Mouse (Mus musculus): ENCODE results near the gene Syngr1. TPM values are rescaled to one million over a fixed set of nuclear protein-coding genes. Genes with fewer than 3 reads are reported as not detected.
"Not testable (repeated sequence)": the region's sequence is repeated elsewhere in the genome, so short reads cannot be mapped to it uniquely, and the experiment has no call there.

Gene Syngr1
- total and polyA plus RNA-seq, 3 experiments = 9.7 to 14.8 (median 11.3) TPM

GRCm38 (mm10) chr15:80119076-80119475 lies 27.9 kb downstream of the Syngr1 start:
- 0 out of 4 replicates have a peak, but pooled peaks of 1 of the 2 experiments have one; percentile 1 for TF ChIP-seq CTCF (conservative IDR thresholded peaks at IDR 0.05 in 1 of 2, IDR thresholded peaks at IDR 0.05 in 1 of 2; ENCODE audit: low read depth in 2 of 2, low read length in 2 of 2)
- TF ChIP-seq MAFK (IDR thresholded peaks at IDR 0.05; ENCODE audit: insufficient replicate concordance, low read length) = no peak
- H3K9ac ChIP-seq (ENCODE audit: insufficient read depth, low read depth) = no peak overlapping the region
- H3K27me3 ChIP-seq (replicated peaks) = no peaks in the 10 kb centered on the region
- no peak for DNase-seq (ENCODE audit: extremely low read depth)
- H3K27ac ChIP-seq (ENCODE audit: insufficient read depth, low read depth) = no peak overlapping the region
- no peak overlapping the region for H3K4me3 ChIP-seq (replicated peaks in 1 of 3; ENCODE audit: low read depth in 2 of 3, low read length in 2 of 3, poor library complexity in 1 of 3)
- H3K4me2 ChIP-seq (ENCODE audit: insufficient read depth, low read depth, poor library complexity, severe bottlenecking) = no peak overlapping the region
- dilution Hi-C loops (cut with MboI; ENCODE audit: extremely low pct_ligation_motif_present, extremely low pct_unique_long_range_greater_than_20kb, low sequenced_read_pairs) = no loop called here
- no peaks in the 10 kb centered on the region for H3K9me3 ChIP-seq (replicated peaks; ENCODE audit: low read length)
- no peaks in the 10 kb centered on the region for H3K36me3 ChIP-seq (replicated peaks in 1 of 2; ENCODE audit: control insufficient read depth in 1 of 2, insufficient read depth in 1 of 2, low read length in 1 of 2)
- in situ Hi-C loops (cut with MboI; ENCODE audit: low pct_ligation_motif_present, low pct_unique_long_range_greater_than_20kb, low sequenced_read_pairs) = no loop called here
- H3K4me1 ChIP-seq (ENCODE audit: control insufficient read depth in 1 of 2, insufficient read depth in 2 of 2) = peaks cover 3 to 12% of the 10 kb centered on the region in 2 experiments; a peak in 2 of 4 replicates
- no peaks in the 10 kb centered on the region for H3K79me2 ChIP-seq (replicated peaks; ENCODE audit: control insufficient read depth, extremely low read depth, insufficient read depth, poor library complexity, severe bottlenecking)

DNA sequence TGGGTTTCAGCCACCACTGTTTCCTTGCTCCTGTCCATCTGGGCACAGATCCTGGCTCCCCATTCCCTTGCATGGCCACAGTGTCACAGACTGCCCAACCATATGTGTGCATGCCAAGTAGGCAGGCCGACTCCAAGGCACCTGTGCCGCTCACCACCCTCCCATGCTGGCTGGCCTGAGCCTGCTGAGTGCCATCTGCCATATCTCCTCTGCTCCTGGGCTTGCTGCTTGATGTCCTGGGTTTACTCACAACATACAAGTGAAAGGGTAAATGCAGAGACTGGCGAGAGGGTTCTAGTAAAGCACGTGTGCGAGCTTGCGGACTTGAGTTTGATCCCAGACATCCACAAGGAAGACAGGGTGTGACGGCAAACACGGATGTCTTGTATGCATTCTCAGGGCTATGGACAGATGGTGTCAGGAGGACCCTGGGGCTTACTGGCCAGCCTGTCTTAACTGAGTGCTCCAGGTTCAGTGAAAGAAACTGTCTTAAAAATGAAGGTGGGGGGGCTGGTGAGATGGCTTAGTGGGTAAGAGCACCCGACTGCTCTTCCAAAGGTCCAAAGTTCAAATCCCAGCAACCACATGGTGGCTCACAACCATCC lies 30.7 kb downstream of the Syngr1 start:
- TF ChIP-seq MAZ (IDR thresholded peaks at IDR 0.05; ENCODE audit: low read depth, low read length) (no peak), IRF4 (IDR thresholded peaks at IDR 0.05; ENCODE audit: low read depth, low read length) (no peak), E2F4 (IDR thresholded peaks at IDR 0.05; ENCODE audit: insufficient replicate concordance, low read depth, low read length) (no peak), MXI1 (IDR thresholded peaks at IDR 0.05; ENCODE audit: low read depth, low read length) (no peak), SIN3A (IDR thresholded peaks at IDR 0.05; ENCODE audit: low read length) (no peak), JUN (IDR thresholded peaks at IDR 0.05; ENCODE audit: insufficient read depth, low read depth, low read length) (no peak), KAT2A (IDR thresholded peaks at IDR 0.05; ENCODE audit: insufficient replicate concordance, low read length) (no peak), MEF2A (IDR thresholded peaks at IDR 0.05; ENCODE audit: borderline replicate concordance, low read depth, low read length) (no peak), NELFE (IDR thresholded peaks at IDR 0.05; ENCODE audit: low read depth, low read length) (no peak), GABPA (IDR thresholded peaks at IDR 0.05; ENCODE audit: insufficient replicate concordance, low read depth, low read length) (no peak), POLR2A (IDR thresholded peaks at IDR 0.05; ENCODE audit: low read depth, low read length) (no peak), JUND (conservative IDR thresholded peaks at IDR 0.05; ENCODE audit: low read depth, low read length) (no peak), SMC3 (IDR thresholded peaks at IDR 0.05; ENCODE audit: low read depth, low read length) (no peak), CHD1 (IDR thresholded peaks at IDR 0.05; ENCODE audit: low read depth, low read length) (no peak), ELF1 (IDR thresholded peaks at IDR 0.05; ENCODE audit: low read depth, low read length) (no peak), CHD2 (IDR thresholded peaks at IDR 0.05; ENCODE audit: low read length) (no peak)
- no peak for DNase-seq (ENCODE audit: extremely low read depth)
- Histone ChIP-seq H3K79me2 (replicated peaks; ENCODE audit: control insufficient read depth, extremely low read depth, insufficient read depth, poor library complexity, severe bottlenecking) (no peaks in the 10 kb centered on the region), H3K4me1 (ENCODE audit: control insufficient read depth in 1 of 2, insufficient read depth in 2 of 2) (peaks cover 3 to 8% of the 10 kb centered on the region in 2 experiments; a peak in 2 of 4 replicates), H3K4me3 (replicated peaks in 1 of 3; ENCODE audit: low read depth in 2 of 3, low read length in 2 of 3, poor library complexity in 1 of 3) (no peak overlapping the region), H3K27ac (ENCODE audit: insufficient read depth, low read depth) (no peak overlapping the region), H3K36me3 (replicated peaks in 1 of 2; ENCODE audit: control insufficient read depth in 1 of 2, insufficient read depth in 1 of 2, low read length in 1 of 2) (no peaks in the 10 kb centered on the region), H3K4me2 (ENCODE audit: insufficient read depth, low read depth, poor library complexity, severe bottlenecking) (no peak overlapping the region), H3K9ac (ENCODE audit: insufficient read depth, low read depth) (no peak overlapping the region), H3K9me3 (replicated peaks; ENCODE audit: low read length) (no peaks in the 10 kb centered on the region), H3K27me3 (replicated peaks) (no peaks in the 10 kb centered on the region)
- dilution Hi-C loops (cut with MboI; ENCODE audit: extremely low pct_ligation_motif_present, extremely low pct_unique_long_range_greater_than_20kb, low sequenced_read_pairs) = no loop called here
- in situ Hi-C loops (cut with MboI; ENCODE audit: low pct_ligation_motif_present, low pct_unique_long_range_greater_than_20kb, low sequenced_read_pairs) = no loop called here

DNA sequence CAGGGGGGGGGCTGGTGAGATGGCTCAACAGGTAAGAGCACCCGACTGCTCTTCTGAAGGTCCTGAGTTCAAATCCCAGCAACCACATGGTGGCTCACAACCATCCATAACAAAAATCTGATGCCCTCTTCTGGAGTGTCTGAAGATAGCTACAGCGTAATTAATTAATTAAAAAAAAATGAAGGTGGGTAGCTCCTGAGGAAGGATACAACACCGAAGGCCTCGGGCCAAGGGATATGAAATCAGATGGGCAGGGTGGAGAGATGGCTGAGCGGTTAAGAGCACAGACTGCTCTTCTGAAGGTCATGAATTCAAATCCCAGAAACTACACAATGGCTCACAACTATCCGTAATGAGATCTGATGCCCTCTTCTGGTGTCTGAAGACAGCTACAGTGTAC lies 31.3 kb downstream of the Syngr1 start:
- H3K9ac ChIP-seq (ENCODE audit: insufficient read depth, low read depth); H3K4me3 ChIP-seq (replicated peaks in 1 of 3; ENCODE audit: low read depth in 2 of 3, low read length in 2 of 3, poor library complexity in 1 of 3); DNase-seq (ENCODE audit: extremely low read depth); in situ Hi-C loops (cut with MboI; ENCODE audit: low pct_ligation_motif_present, low pct_unique_long_range_greater_than_20kb, low sequenced_read_pairs); H3K36me3 ChIP-seq (replicated peaks in 1 of 2; ENCODE audit: control insufficient read depth in 1 of 2, insufficient read depth in 1 of 2, low read length in 1 of 2); H3K9me3 ChIP-seq (replicated peaks; ENCODE audit: low read length); dilution Hi-C loops (cut with MboI; ENCODE audit: extremely low pct_ligation_motif_present, extremely low pct_unique_long_range_greater_than_20kb, low sequenced_read_pairs); H3K27ac ChIP-seq (ENCODE audit: insufficient read depth, low read depth); H3K4me1 ChIP-seq (ENCODE audit: control insufficient read depth in 1 of 2, insufficient read depth in 2 of 2); H3K27me3 ChIP-seq (replicated peaks); H3K79me2 ChIP-seq (replicated peaks; ENCODE audit: control insufficient read depth, extremely low read depth, insufficient read depth, poor library complexity, severe bottlenecking); H3K4me2 ChIP-seq (ENCODE audit: insufficient read depth, low read depth, poor library complexity, severe bottlenecking): not testable (repeated sequence)
